Comparison of ENCODE assay signal across 9 mouse cellular contexts in the genomic region with DNA sequence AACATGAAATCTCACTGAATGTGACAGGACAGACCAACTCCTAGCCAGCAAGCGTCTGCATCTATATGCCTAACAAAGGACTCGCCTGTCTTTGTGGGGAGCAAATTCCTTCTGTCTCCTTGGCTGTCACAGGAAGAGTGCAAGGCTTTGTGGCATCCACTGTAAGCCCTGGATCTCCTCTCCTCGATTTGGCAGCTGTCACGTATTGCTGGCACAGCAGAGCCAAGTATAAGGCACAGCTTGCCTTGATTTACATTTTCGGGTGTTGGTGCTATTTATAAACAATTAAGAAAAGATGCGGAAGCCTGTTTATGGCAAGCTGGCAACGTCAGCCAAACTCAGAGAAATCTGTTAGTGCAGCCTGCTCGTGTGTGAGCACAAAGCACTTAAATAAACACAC. TPM values are rescaled to one million over a fixed set of nuclear protein-coding genes. Genes with fewer than 3 reads are reported as not detected.
DNase-seq lines count a peak whose midpoint lies in the region; ATAC-seq and TF ChIP-seq lines count a peak whose summit lies in the region.
"Had no signal": no experiment of that assay in that cellular context is flagged by ENCODE, and none has a peak within 500 bp of the region (broad histone marks: within the 10 kb centered on the region; RNA-seq: fewer than 3 reads in every experiment).

No protein-coding gene starts in this region.

- no peaks in the 10 kb centered on the region for H3K9me3 ChIP-seq in heart, embryonic 16.5 days (replicated peaks; ENCODE audit: control insufficient read depth, low read length)
- H3K9me3 ChIP-seq in embryonic facial prominence, embryonic 13.5 days = no peaks in the 10 kb centered on the region
- H3K9me3 ChIP-seq in hindbrain, postnatal 0 days (ENCODE audit: low read length) = no peaks in the 10 kb centered on the region
- H3K9me3 ChIP-seq in neural tube, embryonic 12.5 days = no peaks in the 10 kb centered on the region

- no peak for DNase-seq in heart, postnatal 25 days (ENCODE audit: low spot score)
- DNase-seq in hindbrain, postnatal 0 days (ENCODE audit: low spot score) = peak; percentile 69
- no peak for DNase-seq in thymus, postnatal 4 days
- DNase-seq in kidney, postnatal 10 days = no peak

- H3K27ac ChIP-seq in heart, embryonic 16.5 days (ENCODE audit: low read length) = peak overlapping the region; percentile 100
- peak overlapping the region; percentile 66 for H3K27ac ChIP-seq in embryonic facial prominence, embryonic 13.5 days
- peak overlapping the region; percentile 76 for H3K27ac ChIP-seq in hindbrain, postnatal 0 days
- H3K27ac ChIP-seq in neural tube, embryonic 12.5 days = peak overlapping the region; percentile 68
- H3K27ac ChIP-seq: liver, embryonic 14.5 days had no signal

- peak overlapping the region; percentile 38 for H3K9ac ChIP-seq in heart, embryonic 16.5 days (ENCODE audit: low read length)
- no peak overlapping the region for H3K9ac ChIP-seq in embryonic facial prominence, embryonic 13.5 days
- H3K9ac ChIP-seq in hindbrain, postnatal 0 days (replicated peaks; ENCODE audit: low read length) = no peak overlapping the region
- no peak overlapping the region for H3K9ac ChIP-seq in neural tube, embryonic 12.5 days
- H3K9ac ChIP-seq: liver, embryonic 14.5 days had no signal

- no peak for TF ChIP-seq CTCF in hindbrain, postnatal 0 days (IDR thresholded peaks at IDR 0.05; ENCODE audit: low read depth)

- intact Hi-C loops in heart, postnatal 25 days (cut with DNase I) = no loop called here

- H3K27me3 ChIP-seq in heart, embryonic 16.5 days (ENCODE audit: control insufficient read depth, insufficient read depth, low read length) = no peaks in the 10 kb centered on the region
- H3K27me3 ChIP-seq in embryonic facial prominence, embryonic 13.5 days = no peaks in the 10 kb centered on the region
- H3K27me3 ChIP-seq in hindbrain, postnatal 0 days (ENCODE audit: insufficient read depth, low read length) = no peaks in the 10 kb centered on the region
- H3K27me3 ChIP-seq in neural tube, embryonic 12.5 days (replicated peaks) = no peaks in the 10 kb centered on the region

- H3K4me3 ChIP-seq in heart, embryonic 16.5 days (ENCODE audit: low read length) = no peak overlapping the region
- no peak overlapping the region for H3K4me3 ChIP-seq in embryonic facial prominence, embryonic 13.5 days
- no peak overlapping the region for H3K4me3 ChIP-seq in hindbrain, postnatal 0 days (ENCODE audit: low read length)
- H3K4me3 ChIP-seq in neural tube, embryonic 12.5 days = no peak overlapping the region

- no peak for ATAC-seq in heart, embryonic 16.5 days (replicated peaks; ENCODE audit: extremely low read depth, insufficient read depth, low FRiP score)
- no peak for ATAC-seq in embryonic facial prominence, embryonic 13.5 days (ENCODE audit: insufficient number of reproducible peaks, insufficient read depth, low FRiP score, low TSS enrichment, low read depth)
- ATAC-seq in hindbrain, postnatal 0 days = peak; percentile 67
- peak; percentile 43; the same call in 1 of the 2 replicates for ATAC-seq in neural tube, embryonic 12.5 days (ENCODE audit: low FRiP score, low read depth)
- no peak for ATAC-seq in inflammation-experienced regulatory T-cells, adult 6 months

- peak overlapping the region; percentile 4 for H3K4me2 ChIP-seq in heart, embryonic 16.5 days (ENCODE audit: low read depth, low read length)
- no peak overlapping the region for H3K4me2 ChIP-seq in embryonic facial prominence, embryonic 13.5 days
- peak overlapping the region; percentile 16; the same call in 1 of the 2 replicates for H3K4me2 ChIP-seq in hindbrain, postnatal 0 days (ENCODE audit: low read depth, low read length)
- 0 out of 2 replicates have a peak overlapping the region, but pooled peaks have one; percentile 2 for H3K4me2 ChIP-seq in neural tube, embryonic 12.5 days (replicated peaks)

- WGBS in heart, embryonic 16.5 days = 16% methylated on average over 8 of the region's 8 CpGs
- 18% methylated on average over 8 of the region's 8 CpGs for WGBS in embryonic facial prominence, embryonic 13.5 days
- WGBS in hindbrain, postnatal 0 days = 15% methylated on average over 8 of the region's 8 CpGs
- WGBS in neural tube, embryonic 12.5 days = 34% methylated on average over 8 of the region's 8 CpGs

- no peaks in the 10 kb centered on the region for H3K36me3 ChIP-seq in heart, embryonic 16.5 days (ENCODE audit: control insufficient read depth, insufficient read depth)
- 0 out of 2 replicates have a peak, but pooled peaks cover 4% of the 10 kb centered on the region for H3K36me3 ChIP-seq in embryonic facial prominence, embryonic 13.5 days
- H3K36me3 ChIP-seq in hindbrain, postnatal 0 days (ENCODE audit: insufficient read depth, low read length) = no peaks in the 10 kb centered on the region
- H3K36me3 ChIP-seq in neural tube, embryonic 12.5 days = no peaks in the 10 kb centered on the region

- H3K4me1 ChIP-seq in heart, embryonic 16.5 days (ENCODE audit: control insufficient read depth, insufficient read depth, low read length) = peaks cover 75% of the 10 kb centered on the region
- H3K4me1 ChIP-seq in embryonic facial prominence, embryonic 13.5 days = peaks cover 78% of the 10 kb centered on the region
- H3K4me1 ChIP-seq in hindbrain, postnatal 0 days (ENCODE audit: insufficient read depth, low read length) = peaks cover 44% of the 10 kb centered on the region
- H3K4me1 ChIP-seq in neural tube, embryonic 12.5 days = peaks cover 72% of the 10 kb centered on the region

RNA-seq across cellular contexts. Expression of a gene that starts 25.3 kb away (rescaled TPM):
- 22.6 and 24.5 TPM in 2 replicates for polyA plus RNA-seq in heart, embryonic 16.5 days (2015; fragmentation: Nextera tagmentation; extraction: Ambion mirVana)
- 10 to 100 TPM; 22.8 to 23.9 TPM for total RNA-seq in heart, postnatal 25 days (2021)
- polyA plus RNA-seq in embryonic facial prominence, embryonic 13.5 days (2015; fragmentation: Nextera tagmentation; extraction: Ambion mirVana) = 18.1 and 20.9 TPM in 2 replicates
- total RNA-seq in hindbrain, postnatal 0 days (2014; rRNA removed) = 59.7 and 89.4 TPM in 2 replicates
- 38.2 and 43.6 TPM in 2 replicates for polyA plus RNA-seq in hindbrain, postnatal 0 days (2015; fragmentation: Nextera tagmentation; extraction: Ambion mirVana)
- polyA plus RNA-seq in neural tube, embryonic 12.5 days (2016; fragmentation: Nextera tagmentation; extraction: Ambion mirVana) = 77.8 and 91.9 TPM in 2 replicates
- 1 to 10 TPM; 1.4 to 8.0 (median 7.3) TPM for polyA plus RNA-seq in inflammation-experienced regulatory T-cells, adult 6 months (2017; shearing (Covaris generic))

Comparison
In these comparisons a context has a peak if more than half of its experiments do, and no peak if none do; other contexts are left out.
1. ATAC-seq: peak in hindbrain, postnatal 0 days (single experiment) and neural tube, embryonic 12.5 days (single experiment); none in heart, embryonic 16.5 days (single experiment), embryonic facial prominence, embryonic 13.5 days (single experiment) and inflammation-experienced regulatory T-cells, adult 6 months (single experiment).
2. Peak in every context shown above with its lines, with median percentiles within 50 percentile points of each other: H3K27ac ChIP-seq.